Mouse (Mus musculus): ENCODE data around the gene Gpn2. TPM values are rescaled to one million over a fixed set of nuclear protein-coding genes. Genes with fewer than 3 reads are reported as not detected.

The Gpn2 gene
- 21.3 and 23.2 TPM in 2 replicates for polyA plus RNA-seq (2016; fragmentation: Nextera tagmentation; extraction: Ambion mirVana)

DNA sequence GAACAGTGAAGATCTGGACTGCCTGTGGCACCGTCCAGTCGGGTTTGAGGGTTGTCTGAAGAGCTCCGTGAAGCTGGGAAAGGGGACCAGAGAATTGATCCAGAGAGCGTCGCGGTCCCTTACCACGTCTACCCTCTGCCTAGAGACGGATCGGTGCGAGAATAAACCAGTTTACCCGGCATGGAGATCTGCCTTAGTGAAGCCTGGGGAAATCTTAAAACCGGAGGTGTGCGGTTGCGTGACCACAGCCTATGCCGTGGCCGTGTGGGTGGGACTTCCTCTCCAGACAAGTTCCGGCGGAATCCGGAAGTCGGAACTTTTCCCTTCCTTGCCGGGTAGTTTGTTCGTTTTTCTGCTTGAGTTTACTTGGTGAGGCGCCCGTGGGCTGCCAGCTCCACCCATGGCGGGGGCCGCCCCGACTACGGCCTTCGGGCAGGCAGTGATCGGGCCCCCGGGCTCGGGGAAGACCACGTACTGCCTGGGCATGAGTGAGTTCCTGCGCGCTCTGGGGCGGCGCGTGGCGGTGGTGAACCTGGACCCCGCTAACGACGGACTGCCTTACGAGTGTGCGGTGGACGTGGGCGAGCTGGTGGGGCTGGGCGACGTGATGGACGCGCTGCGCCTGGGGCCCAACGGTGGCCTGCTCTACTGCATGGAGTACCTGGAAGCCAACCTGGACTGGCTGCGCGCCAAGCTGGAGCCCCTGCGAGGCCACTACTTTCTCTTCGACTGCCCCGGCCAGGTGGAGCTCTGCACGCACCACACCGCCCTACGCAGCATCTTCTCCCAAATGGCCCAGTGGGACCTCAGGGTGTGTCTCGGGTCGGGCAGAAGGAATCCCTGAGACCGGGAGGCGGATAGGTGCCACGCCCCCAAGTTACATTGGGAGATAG, at the start of gene Gpn2:
Gene Gpn2, plus strand, starts transcription at position 304 of the 893 bp plus-strand sequence.
- H3K4me3 ChIP-seq (replicated peaks): peak within 1 kb of the TSS; percentile 97
- peaks cover 15% of the 10 kb centered on the region for H3K4me1 ChIP-seq (replicated peaks)
- peak within 1 kb of the TSS; percentile 100 for H3K4me2 ChIP-seq
- no peaks in the 10 kb centered on the region for H3K27me3 ChIP-seq
- ATAC-seq (ENCODE audit: insufficient number of reproducible peaks, insufficient read depth, low FRiP score, low TSS enrichment, low read depth): peak; percentile 79
- H3K9ac ChIP-seq (replicated peaks): peak within 1 kb of the TSS; percentile 81
- WGBS: 3% methylated on average over 65 of the region's 65 CpGs
- no peaks in the 10 kb centered on the region for H3K9me3 ChIP-seq
- peaks cover 69% of the 10 kb centered on the region for H3K36me3 ChIP-seq
- peak within 1 kb of the TSS; percentile 80 for H3K27ac ChIP-seq

DNA sequence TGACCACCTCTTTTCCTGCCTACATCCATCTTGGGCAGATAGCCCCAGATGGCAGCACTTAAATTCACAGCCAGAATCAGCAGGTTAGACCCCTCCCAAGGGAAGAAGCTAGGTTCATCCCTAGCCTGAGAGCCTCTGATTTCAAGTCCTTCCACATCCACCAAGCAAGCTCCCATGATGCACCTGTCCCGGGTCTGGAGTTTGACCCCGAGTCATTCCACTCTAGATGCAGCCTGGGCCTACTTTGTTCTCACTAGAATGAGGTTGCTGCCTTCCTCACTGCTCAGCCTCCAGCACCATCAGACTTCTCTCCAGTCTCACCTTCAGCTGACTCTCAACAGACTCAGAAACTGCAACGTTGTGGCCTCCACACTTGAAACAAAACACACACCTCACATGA, 48.1 kb upstream of the Gpn2 start:
- H3K4me1 ChIP-seq (replicated peaks): no peaks in the 10 kb centered on the region
- H3K4me3 ChIP-seq (replicated peaks): no peak overlapping the region
- no peaks in the 10 kb centered on the region for H3K27me3 ChIP-seq
- no peak for ATAC-seq (ENCODE audit: insufficient number of reproducible peaks, insufficient read depth, low FRiP score, low TSS enrichment, low read depth)
- H3K9ac ChIP-seq (replicated peaks): no peak overlapping the region
- H3K4me2 ChIP-seq: no peak overlapping the region
- no peak overlapping the region for H3K27ac ChIP-seq
- H3K9me3 ChIP-seq: no peaks in the 10 kb centered on the region
- H3K36me3 ChIP-seq: peaks cover 99% of the 10 kb centered on the region
- 89% methylated on average over 3 of the region's 3 CpGs for WGBS

GRCm38 (mm10) chr4:133536652-133537051, 47.5 kb upstream of the Gpn2 start:
- Histone ChIP-seq H3K9me3 (no peaks in the 10 kb centered on the region), H3K36me3 (peaks cover 99% of the 10 kb centered on the region), H3K4me1 (replicated peaks) (no peaks in the 10 kb centered on the region), H3K4me3 (replicated peaks) (no peak overlapping the region), H3K9ac (replicated peaks) (no peak overlapping the region), H3K27ac (no peak overlapping the region), H3K27me3 (no peaks in the 10 kb centered on the region), H3K4me2 (no peak overlapping the region)
- ATAC-seq (ENCODE audit: insufficient number of reproducible peaks, insufficient read depth, low FRiP score, low TSS enrichment, low read depth): no peak
- WGBS: 94% methylated on average over 5 of the region's 5 CpGs

DNA sequence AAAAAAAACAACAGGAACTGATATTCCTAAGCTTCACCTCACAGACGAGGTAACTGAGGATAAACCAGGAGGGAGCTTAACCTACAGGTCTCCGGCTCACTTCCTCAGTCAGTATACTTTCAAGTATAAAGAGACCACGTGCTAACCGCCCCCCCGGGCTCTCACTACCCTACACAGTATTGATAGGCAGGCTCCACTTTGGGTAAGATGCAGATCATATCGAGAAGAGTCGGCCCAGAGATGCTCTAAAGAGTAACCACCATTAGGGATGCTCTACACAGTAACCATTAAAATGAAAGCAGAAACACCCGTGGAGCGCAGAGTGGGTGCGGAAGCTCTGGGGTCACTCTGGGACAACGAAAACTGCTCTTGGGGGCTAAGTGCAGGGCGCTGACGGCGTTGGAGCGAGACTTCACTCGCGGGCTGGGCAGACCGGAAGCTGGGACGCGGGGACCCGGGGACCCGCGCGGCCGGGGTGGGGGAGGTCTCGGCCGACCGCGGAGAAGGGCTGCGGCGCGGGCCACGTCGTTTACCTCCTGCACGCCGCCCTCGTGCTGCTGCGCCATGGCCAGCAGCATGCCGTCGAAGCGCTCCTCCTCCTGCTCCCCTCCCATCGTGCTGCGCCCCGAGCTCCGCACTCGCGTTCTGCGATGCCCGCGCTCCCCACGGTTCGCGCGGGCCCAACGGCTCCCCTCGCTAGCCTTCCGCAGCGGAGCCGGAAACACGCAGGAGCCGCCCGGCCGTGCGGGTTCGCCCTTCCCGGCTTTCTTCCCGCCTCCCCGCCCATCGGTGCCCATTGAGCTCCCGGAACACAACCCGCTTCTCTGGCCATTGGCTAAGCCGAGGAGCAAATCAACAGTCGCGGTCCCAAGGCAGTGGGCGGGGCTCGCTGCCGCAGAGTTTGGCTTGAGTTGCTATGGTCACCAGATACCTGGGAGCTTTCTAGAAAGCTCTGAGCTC, 38.6 kb upstream of the Gpn2 start, which contains the start of gene Nudc:
Gene Nudc, minus strand, starts transcription at position 725 of the 960 bp plus-strand sequence.
- Histone ChIP-seq H3K27ac (peak within 1 kb of the TSS; percentile 70; the same call in 1 of the 2 replicates), H3K4me3 (replicated peaks) (peak within 1 kb of the TSS; percentile 96), H3K9ac (replicated peaks) (peak within 1 kb of the TSS; percentile 83), H3K27me3 (no peaks in the 10 kb centered on the region), H3K9me3 (peaks cover 5% of the 10 kb centered on the region; the same call in 1 of the 2 replicates), H3K36me3 (peaks cover 33% of the 10 kb centered on the region), H3K4me2 (peak within 1 kb of the TSS; percentile 84), H3K4me1 (replicated peaks) (peaks cover 15% of the 10 kb centered on the region)
- peak; percentile 95 for ATAC-seq (ENCODE audit: insufficient number of reproducible peaks, insufficient read depth, low FRiP score, low TSS enrichment, low read depth)
- WGBS: under 1% methylated on average over 65 of the region's 77 CpGs

- no peak for ATAC-seq (ENCODE audit: insufficient number of reproducible peaks, insufficient read depth, low FRiP score, low TSS enrichment, low read depth)
- 88% methylated on average over 1 of the region's 1 CpGs for WGBS
- no peaks in the 10 kb centered on the region for H3K36me3 ChIP-seq
- H3K27ac ChIP-seq: no peak overlapping the region
- H3K4me3 ChIP-seq (replicated peaks): no peak overlapping the region
- H3K9me3 ChIP-seq: peaks cover 5% of the 10 kb centered on the region; the same call in 1 of the 2 replicates
- no peaks in the 10 kb centered on the region for H3K4me1 ChIP-seq (replicated peaks)
- no peak overlapping the region for H3K4me2 ChIP-seq
- no peak overlapping the region for H3K9ac ChIP-seq (replicated peaks)
- peaks cover 32% of the 10 kb centered on the region for H3K27me3 ChIP-seq
These were observed 32.1 kb upstream of the Gpn2 start for GRCm38 (mm10) chr4:133552029-133552428.

- no peaks in the 10 kb centered on the region for H3K4me1 ChIP-seq (replicated peaks)
- WGBS: 77% methylated on average over 10 of the region's 10 CpGs
- peaks cover 36% of the 10 kb centered on the region for H3K27me3 ChIP-seq
- no peaks in the 10 kb centered on the region for H3K36me3 ChIP-seq
- peaks cover 5% of the 10 kb centered on the region; the same call in 1 of the 2 replicates for H3K9me3 ChIP-seq
- H3K9ac ChIP-seq (replicated peaks): no peak within 1 kb of the TSS
- no peak for ATAC-seq (ENCODE audit: insufficient number of reproducible peaks, insufficient read depth, low FRiP score, low TSS enrichment, low read depth)
- H3K27ac ChIP-seq: no peak within 1 kb of the TSS
- H3K4me3 ChIP-seq (replicated peaks): no peak within 1 kb of the TSS
- no peak within 1 kb of the TSS for H3K4me2 ChIP-seq
These were observed 31.3 kb upstream of the Gpn2 start, which contains the start of gene Nr0b2 for GRCm38 (mm10) chr4:133552768-133553447. TSS of gene Nr0b2 (plus strand) at chr4:133553376.

DNA sequence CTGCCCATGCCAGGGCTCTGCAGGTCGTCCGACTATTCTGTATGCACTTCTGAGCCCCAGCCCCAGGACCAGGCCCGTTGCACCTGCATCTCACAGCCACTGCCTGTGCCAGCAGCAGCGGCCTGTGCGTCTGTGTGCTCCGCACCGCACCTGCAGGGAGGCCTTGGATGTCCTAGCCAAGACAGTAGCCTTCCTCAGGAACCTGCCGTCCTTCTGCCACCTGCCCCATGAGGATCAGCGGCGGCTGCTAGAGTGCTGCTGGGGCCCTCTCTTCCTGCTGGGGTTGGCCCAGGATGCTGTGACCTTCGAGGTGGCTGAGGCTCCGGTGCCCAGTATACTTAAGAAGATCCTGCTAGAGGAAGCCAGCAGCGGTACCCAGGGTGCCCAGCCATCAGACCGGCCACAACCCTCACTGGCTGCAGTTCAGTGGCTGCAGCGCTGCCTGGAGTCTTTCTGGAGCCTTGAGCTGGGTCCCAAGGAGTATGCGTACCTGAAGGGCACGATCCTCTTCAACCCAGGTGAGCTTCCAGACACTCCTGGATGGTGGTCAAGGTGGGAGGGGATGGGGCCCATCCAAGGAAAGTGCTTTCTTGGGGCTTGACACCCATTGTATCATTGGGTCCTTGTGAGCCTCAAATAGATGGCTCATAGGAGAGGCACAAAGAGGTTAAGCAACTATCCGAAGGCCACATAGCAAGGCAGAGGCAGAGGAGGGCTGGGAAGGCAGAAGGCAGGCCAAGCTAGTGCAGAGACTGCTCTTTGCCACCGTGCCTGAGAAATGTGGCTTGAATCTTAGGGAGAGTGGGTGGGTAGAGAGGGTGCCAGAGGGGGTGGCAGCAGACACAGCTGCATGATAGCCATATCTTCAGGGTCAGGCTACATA, 30.5 kb upstream of the Gpn2 start:
- Histone ChIP-seq H3K4me2 (no peak overlapping the region), H3K4me1 (replicated peaks) (no peaks in the 10 kb centered on the region), H3K27ac (no peak overlapping the region), H3K9me3 (no peaks in the 10 kb centered on the region), H3K4me3 (replicated peaks) (no peak overlapping the region), H3K36me3 (no peaks in the 10 kb centered on the region), H3K27me3 (peaks cover 36% of the 10 kb centered on the region), H3K9ac (replicated peaks) (no peak overlapping the region)
- WGBS: 77% methylated on average over 19 of the region's 19 CpGs
- no peak for ATAC-seq (ENCODE audit: insufficient number of reproducible peaks, insufficient read depth, low FRiP score, low TSS enrichment, low read depth)

DNA sequence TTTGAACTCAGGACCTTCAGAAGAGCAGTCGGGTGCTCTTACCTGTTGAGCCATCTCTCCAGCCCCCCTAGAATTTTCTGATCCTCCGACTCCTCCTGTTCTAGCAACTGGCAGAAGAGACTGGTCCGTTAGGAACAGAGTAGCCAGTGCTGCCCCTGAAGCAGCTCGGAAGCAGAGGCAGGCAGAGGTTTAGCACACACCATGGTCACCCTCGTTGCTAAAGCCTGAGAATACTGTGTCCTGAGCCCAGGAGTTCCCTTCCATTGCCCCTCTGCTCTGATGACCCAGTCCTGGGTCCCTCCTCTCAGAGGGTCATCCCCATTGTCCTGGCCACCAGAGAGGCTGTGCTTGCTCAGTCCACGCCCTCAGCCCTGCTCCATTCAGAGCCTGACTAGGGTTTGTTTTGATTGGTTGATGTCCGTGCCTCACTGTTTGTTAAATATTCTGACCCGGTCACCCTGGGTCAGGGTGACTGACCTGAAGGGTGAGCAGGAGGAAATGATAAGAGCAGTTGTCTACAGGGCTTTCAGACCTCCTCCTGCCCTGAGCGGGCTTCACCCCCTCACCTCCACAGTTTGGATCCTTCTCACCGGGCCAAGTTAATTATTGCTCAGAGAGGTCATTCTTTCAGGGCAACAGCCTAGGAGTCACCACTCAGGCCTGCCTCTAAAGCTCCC, 27.0 kb upstream of the Gpn2 start:
- 43% methylated on average over 10 of the region's 10 CpGs for WGBS
- Histone ChIP-seq H3K4me2 (no peak overlapping the region), H3K4me1 (replicated peaks) (no peaks in the 10 kb centered on the region), H3K36me3 (no peaks in the 10 kb centered on the region), H3K4me3 (replicated peaks) (no peak overlapping the region), H3K9me3 (no peaks in the 10 kb centered on the region), H3K9ac (replicated peaks) (no peak overlapping the region), H3K27ac (no peak overlapping the region), H3K27me3 (peaks cover 22% of the 10 kb centered on the region)
- no peak for ATAC-seq (ENCODE audit: insufficient number of reproducible peaks, insufficient read depth, low FRiP score, low TSS enrichment, low read depth)

- no peak for ATAC-seq (ENCODE audit: insufficient number of reproducible peaks, insufficient read depth, low FRiP score, low TSS enrichment, low read depth)
- Histone ChIP-seq H3K27me3 (peaks cover 13% of the 10 kb centered on the region; the same call in 1 of the 2 replicates), H3K36me3 (no peaks in the 10 kb centered on the region), H3K4me2 (no peak overlapping the region), H3K4me1 (replicated peaks) (no peaks in the 10 kb centered on the region), H3K4me3 (replicated peaks) (no peak overlapping the region), H3K9ac (replicated peaks) (no peak overlapping the region), H3K27ac (no peak overlapping the region), H3K9me3 (peaks cover 8% of the 10 kb centered on the region; the same call in 1 of the 2 replicates)
- 72% methylated on average over 4 of the region's 4 CpGs for WGBS
These were observed 24.3 kb upstream of the Gpn2 start for GRCm38 (mm10) chr4:133559846-133560245.

Data from limb, embryonic 12.5 days (tissue).